Mouse (Mus musculus) megakaryocyte progenitor cell, adult 5-6 weeks (primary cell): ENCODE measurements around the gene Vps26a. TPM values are rescaled to one million over a fixed set of nuclear protein-coding genes. Genes with fewer than 3 reads are reported as not detected.

Experiments used
- ATAC-seq: replicated peaks from 2 replicates; pipeline ENCODE4 v1.8.0; 2016; ENCODE audit warnings: mild to moderate bottlenecking, moderate TSS enrichment, inconsistent platforms; ENCODE audit not compliant: poor library complexity
- total RNA-seq, 2 experiments: library from RNA; stranded (forward) in 1 of 2; stranded (reverse) in 1 of 2; fragments of 157-497, 149-512 nt in 1 of 2; fragments of 200-1000 nt in 1 of 2; gene quantifications; 2 replicates each; pipeline versions ENCODE4 v1.2.3 to v1.2.4; 2015 to 2017

Vps26a gene
- total RNA-seq, 2 experiments from 2014 or later: 64.3 to 84.2 TPM

DNA sequence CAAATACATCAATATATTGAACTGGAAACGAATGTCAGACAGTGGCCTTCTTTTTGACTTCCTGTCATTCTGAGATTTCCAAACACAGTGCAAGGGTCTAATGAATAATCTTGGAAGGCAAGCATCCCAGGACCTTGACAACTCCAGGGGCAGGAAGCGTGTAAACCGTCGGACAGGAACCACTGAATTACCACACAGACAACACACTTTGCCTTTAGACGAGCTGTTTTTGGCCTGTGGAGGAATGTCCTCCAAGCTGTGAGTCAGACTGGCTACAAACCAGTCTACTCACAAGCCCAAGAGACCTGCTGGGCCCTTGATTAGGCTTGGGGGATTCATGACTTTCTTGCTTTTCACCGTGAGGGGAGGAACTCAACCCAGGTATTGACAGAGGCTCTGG lies 66.2 kb downstream of the Vps26a start:
- no peak for ATAC-seq

- no peak for ATAC-seq
Observed at GRCm38 (mm10) chr10:62419422-62419821, 67.2 kb downstream of the Vps26a start.

- no peak for ATAC-seq
Observed at GRCm38 (mm10) chr10:62418831-62419356, 67.7 kb downstream of the Vps26a start.

DNA sequence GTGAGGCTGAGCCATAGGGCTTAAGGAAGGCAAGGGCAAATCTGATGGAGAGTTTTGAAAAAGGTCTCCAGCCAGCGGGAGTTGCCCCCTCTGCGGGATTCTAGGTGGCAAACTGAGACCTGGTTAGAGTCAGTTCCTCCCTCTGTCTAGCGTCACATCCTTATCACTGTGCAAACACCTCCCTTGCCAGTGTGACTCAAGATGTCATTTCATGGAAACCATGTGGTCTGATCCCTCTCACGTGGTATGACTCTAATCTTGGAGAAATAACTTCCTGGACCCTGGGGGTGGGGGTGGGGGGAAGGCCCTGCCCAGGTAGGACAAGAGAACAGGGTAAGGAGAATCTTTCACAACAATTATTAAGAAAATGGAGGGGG lies 73.0 kb downstream of the Vps26a start:
- ATAC-seq: peak; percentile 54

- peak; percentile 34 for ATAC-seq
Observed at GRCm38 (mm10) chr10:62412906-62413605, 73.5 kb downstream of the Vps26a start.

- ATAC-seq: no peak
Observed at GRCm38 (mm10) chr10:62411431-62412410, 74.9 kb downstream of the Vps26a start.

DNA sequence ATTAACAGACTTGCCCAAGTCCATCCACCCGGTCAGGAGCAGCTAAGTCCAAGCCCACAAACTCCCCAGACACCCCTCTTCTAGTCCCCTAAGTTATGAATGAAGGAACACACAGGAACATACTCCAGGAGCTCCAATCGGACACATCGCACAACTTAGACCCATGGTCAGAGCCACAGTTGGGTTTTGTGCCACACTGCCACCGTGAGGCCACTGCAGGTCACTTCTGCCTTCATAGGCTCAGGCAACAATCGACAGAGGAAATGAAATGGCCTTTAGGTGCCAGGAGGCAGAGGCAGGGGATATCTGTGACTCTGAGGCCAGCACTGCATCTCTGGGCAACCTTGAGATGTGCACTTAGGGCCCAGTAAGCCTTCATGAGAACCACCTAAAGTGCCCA lies 75.7 kb downstream of the Vps26a start:
- peak; percentile 93 for ATAC-seq

Other genes starting within 250 kb of the Vps26a start
- gene Tacr2, start 234.4 kb downstream of the Vps26a start, total RNA-seq (2015): not detected in 2 replicates
- gene Tacr2, start 234.4 kb downstream of the Vps26a start, total RNA-seq (2017): not detected in 2 replicates
- 30.9 and 37.2 TPM in 2 replicates for gene Hk1, start 106.9 kb downstream of the Vps26a start, total RNA-seq (2015)
- 86.2 and 116 TPM in 2 replicates for gene Hk1, start 106.9 kb downstream of the Vps26a start, total RNA-seq (2017)
- not detected in 2 replicates for gene Hkdc1, start 64.3 kb downstream of the Vps26a start, total RNA-seq (2015)
- gene Hkdc1, start 64.3 kb downstream of the Vps26a start, total RNA-seq (2017): not detected in 2 replicates
- gene 4930507D05Rik, start 37.3 kb downstream of the Vps26a start, total RNA-seq (2015): 1.6 and 2.0 TPM in 2 replicates
- 1.1 and 2.0 TPM in 2 replicates for gene 4930507D05Rik, start 37.3 kb downstream of the Vps26a start, total RNA-seq (2017)
- 38.1 and 47.5 TPM in 2 replicates for gene Supv3l1, start 37.1 kb downstream of the Vps26a start, total RNA-seq (2015)
- gene Supv3l1, start 37.1 kb downstream of the Vps26a start, total RNA-seq (2017): 41.8 and 46.6 TPM in 2 replicates
- 4,537 and 5,213 TPM in 2 replicates for gene Srgn, start 40.6 kb upstream of the Vps26a start, total RNA-seq (2015)
- gene Srgn, start 40.6 kb upstream of the Vps26a start, total RNA-seq (2017): 2,549 and 3,020 TPM in 2 replicates
- 18.7 and 26.5 TPM in 2 replicates for gene Kif1bp, start 91.7 kb upstream of the Vps26a start, total RNA-seq (2015)
- gene Kif1bp, start 91.7 kb upstream of the Vps26a start, total RNA-seq (2017): 14.8 and 19.4 TPM in 2 replicates
- 115 and 119 TPM in 2 replicates for gene Ddx21, start 115.5 kb upstream of the Vps26a start, total RNA-seq (2015)
- 148 and 187 TPM in 2 replicates for gene Ddx21, start 115.5 kb upstream of the Vps26a start, total RNA-seq (2017)
- gene Ddx50, start 164.4 kb upstream of the Vps26a start, total RNA-seq (2015): 112 and 121 TPM in 2 replicates
- 98.4 and 111 TPM in 2 replicates for gene Ddx50, start 164.4 kb upstream of the Vps26a start, total RNA-seq (2017)
- 0.90 and 0.99 TPM in 2 replicates for gene Stox1, start 239.3 kb upstream of the Vps26a start, total RNA-seq (2015)
- gene Stox1, start 239.3 kb upstream of the Vps26a start, total RNA-seq (2017): 0.81 and 1.00 TPM in 2 replicates